Mouse (Mus musculus): ENCODE results near the gene Adamtsl3. TPM values are rescaled to one million over a fixed set of nuclear protein-coding genes. Genes with fewer than 3 reads are reported as not detected.

Adamtsl3 gene
- polyA plus RNA-seq, 1 experiment, result 5.1 TPM

GRCm38 (mm10) chr7:82422561-82422960, 87.1 kb downstream of the Adamtsl3 start:
- Histone ChIP-seq H3K79me3 (ENCODE audit: low read depth) (no peaks in the 10 kb centered on the region), H3K36me3 (ENCODE audit: control insufficient read depth, insufficient read depth) (no peaks in the 10 kb centered on the region), H3K4me3 (ENCODE audit: insufficient read depth, poor library complexity, severe bottlenecking) (no peak overlapping the region), H3K27me3 (ENCODE audit: control insufficient read depth, insufficient read depth, insufficient read length) (no peaks in the 10 kb centered on the region), H3ac (ENCODE audit: control insufficient read depth, insufficient read length, low read depth) (no peak overlapping the region), H3K79me2 (ENCODE audit: control insufficient read depth, insufficient read depth) (no peaks in the 10 kb centered on the region)
- no peak for TF ChIP-seq MAX (IDR thresholded peaks at IDR 0.05)
- TF ChIP-seq MYOG (IDR thresholded peaks at IDR 0.05; ENCODE audit: control insufficient read depth, extremely low read depth, insufficient read length), result no peak
- no peak for TF ChIP-seq FOSL1 (IDR thresholded peaks at IDR 0.05; ENCODE audit: insufficient read depth, low read length, poor library complexity, severe bottlenecking)
- no peak for TF ChIP-seq MYOD1 (IDR thresholded peaks at IDR 0.05; ENCODE audit: control insufficient read depth, insufficient read length, low read depth)
- TF ChIP-seq CTCF (IDR thresholded peaks at IDR 0.05; ENCODE audit: control insufficient read depth, insufficient read depth, insufficient read length), result no peak

DNA sequence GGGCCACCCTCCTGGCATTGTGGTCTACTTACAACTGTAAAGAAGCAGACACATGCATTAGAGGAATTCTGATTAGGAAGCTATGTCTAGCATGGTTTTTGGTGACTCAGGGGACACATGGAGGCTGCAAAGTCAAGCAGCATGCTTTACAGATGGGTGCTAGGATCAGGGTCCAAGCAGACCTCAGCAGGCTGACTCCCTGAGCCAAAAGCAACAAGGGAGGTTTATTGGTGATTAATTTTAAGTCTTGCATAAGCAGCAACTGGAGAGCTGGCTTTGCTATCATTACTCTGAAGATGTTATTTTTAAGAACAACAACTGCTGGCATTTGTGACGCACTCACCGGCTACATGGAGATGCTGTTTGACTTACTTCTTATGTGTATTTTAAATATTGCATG, 88.1 kb downstream of the Adamtsl3 start:
- Histone ChIP-seq H3K4me3 (ENCODE audit: insufficient read depth, poor library complexity, severe bottlenecking) (no peak overlapping the region), H3K79me3 (ENCODE audit: low read depth) (no peaks in the 10 kb centered on the region), H3ac (ENCODE audit: control insufficient read depth, insufficient read length, low read depth) (no peak overlapping the region), H3K36me3 (ENCODE audit: control insufficient read depth, insufficient read depth) (no peaks in the 10 kb centered on the region), H3K27me3 (ENCODE audit: control insufficient read depth, insufficient read depth, insufficient read length) (no peaks in the 10 kb centered on the region), H3K79me2 (ENCODE audit: control insufficient read depth, insufficient read depth) (no peaks in the 10 kb centered on the region)
- TF ChIP-seq FOSL1 (IDR thresholded peaks at IDR 0.05; ENCODE audit: insufficient read depth, low read length, poor library complexity, severe bottlenecking), result no peak
- peak; percentile 85 for TF ChIP-seq CEBPB (IDR thresholded peaks at IDR 0.05; ENCODE audit: low read depth)
- TF ChIP-seq CTCF (IDR thresholded peaks at IDR 0.05; ENCODE audit: control insufficient read depth, insufficient read depth, insufficient read length), result no peak
- TF ChIP-seq MYOG (IDR thresholded peaks at IDR 0.05; ENCODE audit: control insufficient read depth, extremely low read depth, insufficient read length), result no peak
- TF ChIP-seq USF1 (IDR thresholded peaks at IDR 0.05; ENCODE audit: low read depth), result no peak
- peak; percentile 54 for TF ChIP-seq MYOD1 (IDR thresholded peaks at IDR 0.05; ENCODE audit: control insufficient read depth, insufficient read length, low read depth)
- TF ChIP-seq MAX (IDR thresholded peaks at IDR 0.05), result peak; percentile 97

DNA sequence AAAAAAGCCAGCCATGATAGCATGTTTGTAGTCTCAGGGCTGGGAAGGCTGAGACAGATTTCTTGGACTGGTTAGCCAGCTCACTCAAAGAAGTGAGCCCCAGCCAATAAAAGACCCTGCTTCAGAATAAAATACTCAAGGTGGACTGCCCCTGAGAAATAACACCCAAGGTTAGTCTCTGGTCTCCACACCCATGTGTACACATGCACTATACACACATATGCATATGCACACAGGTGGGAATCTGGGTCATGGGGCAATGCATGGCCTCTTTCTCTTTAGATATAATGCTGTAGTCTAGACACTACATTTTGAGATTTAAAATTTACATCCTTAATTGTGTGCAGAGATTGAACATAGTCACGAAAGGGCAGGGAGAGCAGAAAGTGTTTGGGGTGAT, 88.8 kb downstream of the Adamtsl3 start:
- H3K27me3 ChIP-seq (ENCODE audit: control insufficient read depth, insufficient read depth, insufficient read length), result no peaks in the 10 kb centered on the region
- no peak overlapping the region for H3ac ChIP-seq (ENCODE audit: control insufficient read depth, insufficient read length, low read depth)
- no peaks in the 10 kb centered on the region for H3K79me3 ChIP-seq (ENCODE audit: low read depth)
- TF ChIP-seq USF1 (IDR thresholded peaks at IDR 0.05; ENCODE audit: low read depth) (no peak), CEBPB (IDR thresholded peaks at IDR 0.05; ENCODE audit: low read depth) (no peak), FOSL1 (IDR thresholded peaks at IDR 0.05; ENCODE audit: insufficient read depth, low read length, poor library complexity, severe bottlenecking) (no peak), MYOG (IDR thresholded peaks at IDR 0.05; ENCODE audit: control insufficient read depth, extremely low read depth, insufficient read length) (no peak), MYOD1 (IDR thresholded peaks at IDR 0.05; ENCODE audit: control insufficient read depth, insufficient read length, low read depth) (no peak), MAX (IDR thresholded peaks at IDR 0.05) (no peak), CTCF (IDR thresholded peaks at IDR 0.05; ENCODE audit: control insufficient read depth, insufficient read depth, insufficient read length) (no peak)
- H3K4me3 ChIP-seq (ENCODE audit: insufficient read depth, poor library complexity, severe bottlenecking), result no peak overlapping the region
- no peaks in the 10 kb centered on the region for H3K79me2 ChIP-seq (ENCODE audit: control insufficient read depth, insufficient read depth)
- no peaks in the 10 kb centered on the region for H3K36me3 ChIP-seq (ENCODE audit: control insufficient read depth, insufficient read depth)

GRCm38 (mm10) chr7:82425374-82425773, 89.9 kb downstream of the Adamtsl3 start:
- no peak overlapping the region for H3K4me3 ChIP-seq (ENCODE audit: insufficient read depth, poor library complexity, severe bottlenecking)
- H3ac ChIP-seq (ENCODE audit: control insufficient read depth, insufficient read length, low read depth), result no peak overlapping the region
- H3K79me2 ChIP-seq (ENCODE audit: control insufficient read depth, insufficient read depth), result no peaks in the 10 kb centered on the region
- H3K36me3 ChIP-seq (ENCODE audit: control insufficient read depth, insufficient read depth), result no peaks in the 10 kb centered on the region
- TF ChIP-seq MYOD1 (IDR thresholded peaks at IDR 0.05; ENCODE audit: control insufficient read depth, insufficient read length, low read depth) (no peak), MAX (IDR thresholded peaks at IDR 0.05) (no peak), MYOG (IDR thresholded peaks at IDR 0.05; ENCODE audit: control insufficient read depth, extremely low read depth, insufficient read length) (no peak), USF1 (IDR thresholded peaks at IDR 0.05; ENCODE audit: low read depth) (no peak), FOSL1 (IDR thresholded peaks at IDR 0.05; ENCODE audit: insufficient read depth, low read length, poor library complexity, severe bottlenecking) (no peak), CEBPB (IDR thresholded peaks at IDR 0.05; ENCODE audit: low read depth) (no peak), CTCF (IDR thresholded peaks at IDR 0.05; ENCODE audit: control insufficient read depth, insufficient read depth, insufficient read length) (no peak)
- H3K27me3 ChIP-seq (ENCODE audit: control insufficient read depth, insufficient read depth, insufficient read length), result no peaks in the 10 kb centered on the region
- no peaks in the 10 kb centered on the region for H3K79me3 ChIP-seq (ENCODE audit: low read depth)

- no peak for TF ChIP-seq MAX (IDR thresholded peaks at IDR 0.05)
- TF ChIP-seq USF1 (IDR thresholded peaks at IDR 0.05; ENCODE audit: low read depth), result no peak
- Histone ChIP-seq H3K4me3 (ENCODE audit: insufficient read depth, poor library complexity, severe bottlenecking) (no peak overlapping the region), H3K27me3 (ENCODE audit: control insufficient read depth, insufficient read depth, insufficient read length) (no peaks in the 10 kb centered on the region), H3K79me3 (ENCODE audit: low read depth) (no peaks in the 10 kb centered on the region), H3ac (ENCODE audit: control insufficient read depth, insufficient read length, low read depth) (no peak overlapping the region), H3K36me3 (ENCODE audit: control insufficient read depth, insufficient read depth) (no peaks in the 10 kb centered on the region), H3K79me2 (ENCODE audit: control insufficient read depth, insufficient read depth) (no peaks in the 10 kb centered on the region)
Measured at GRCm38 (mm10) chr7:82429447-82429846, 94.0 kb downstream of the Adamtsl3 start.

DNA sequence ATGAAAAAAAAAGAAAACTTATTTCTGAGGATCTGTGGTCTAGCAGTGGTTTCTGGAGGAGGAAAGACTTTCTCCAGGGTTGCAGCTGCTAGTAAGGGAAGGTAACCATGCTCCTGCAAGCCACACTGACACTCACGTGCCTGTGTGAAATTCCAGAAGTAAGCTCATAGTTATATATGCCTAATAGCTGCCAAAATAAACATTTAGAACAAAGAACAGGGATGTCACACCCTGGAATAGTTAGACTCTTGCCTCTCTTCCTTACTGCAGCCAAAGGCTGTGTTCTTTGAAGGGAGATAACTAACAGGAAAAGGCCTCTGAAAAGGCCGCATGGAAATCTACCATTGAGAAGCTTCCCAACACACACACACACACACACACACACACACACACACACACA, 96.1 kb downstream of the Adamtsl3 start:
- H3ac ChIP-seq (ENCODE audit: control insufficient read depth, insufficient read length, low read depth), result no peak overlapping the region
- no peak overlapping the region for H3K4me3 ChIP-seq (ENCODE audit: insufficient read depth, poor library complexity, severe bottlenecking)
- H3K36me3 ChIP-seq (ENCODE audit: control insufficient read depth, insufficient read depth), result no peaks in the 10 kb centered on the region
- TF ChIP-seq USF1 (IDR thresholded peaks at IDR 0.05; ENCODE audit: low read depth), result peak; percentile 72
- no peak for TF ChIP-seq MYOD1 (IDR thresholded peaks at IDR 0.05; ENCODE audit: control insufficient read depth, insufficient read length, low read depth)
- H3K27me3 ChIP-seq (ENCODE audit: control insufficient read depth, insufficient read depth, insufficient read length), result no peaks in the 10 kb centered on the region
- no peaks in the 10 kb centered on the region for H3K79me2 ChIP-seq (ENCODE audit: control insufficient read depth, insufficient read depth)
- H3K79me3 ChIP-seq (ENCODE audit: low read depth), result no peaks in the 10 kb centered on the region

All from C2C12 (cell line).